Mouse (Mus musculus): ENCODE measurements at regions not wholly inside any gene's neighbourhood (a gene's known extent, or its start where the extent isn't known, plus 50 kb on each side); places are given as distances from the start of the nearest gene placed in this dataset.

- Histone ChIP-seq H3K4me1 (replicated peaks; ENCODE audit: control insufficient read depth, insufficient read depth) (no peaks in the 10 kb centered on the region), H3K27ac (replicated peaks) (no peak overlapping the region), H3K9ac (ENCODE audit: low read length) (no peak overlapping the region), H3K36me3 (ENCODE audit: control insufficient read depth, insufficient read depth, low read length) (no peaks in the 10 kb centered on the region), H3K27me3 (ENCODE audit: control insufficient read depth, insufficient read depth, low read length) (no peaks in the 10 kb centered on the region), H3K4me2 (replicated peaks; ENCODE audit: low read depth) (no peak overlapping the region), H3K9me3 (ENCODE audit: control insufficient read depth, low read length) (no peaks in the 10 kb centered on the region), H3K4me3 (ENCODE audit: low read depth, low read length) (no peak overlapping the region)
- ATAC-seq (ENCODE audit: low FRiP score, low TSS enrichment) = no peak
- 84% methylated on average over 4 of the region's 4 CpGs for WGBS
- no peak for TF ChIP-seq EP300 (optimal IDR thresholded peaks at IDR 0.05)
- DNase-seq (ENCODE audit: low spot score) = no peak
Measured at GRCm38 (mm10) chr13:70198638-70199037, 396.4 kb downstream of the Med10 start.

GRCm38 (mm10) chr13:70199087-70199486 is 396.9 kb downstream of the Med10 start:
- H3K4me3 ChIP-seq (ENCODE audit: low read depth, low read length) = no peak overlapping the region
- DNase-seq (ENCODE audit: low spot score) (no peak), ATAC-seq (ENCODE audit: low FRiP score, low TSS enrichment) (no peak)
- H3K27me3 ChIP-seq (ENCODE audit: control insufficient read depth, insufficient read depth, low read length) = no peaks in the 10 kb centered on the region
- H3K36me3 ChIP-seq (ENCODE audit: control insufficient read depth, insufficient read depth, low read length) = no peaks in the 10 kb centered on the region
- H3K9ac ChIP-seq (ENCODE audit: low read length) = no peak overlapping the region
- no peak overlapping the region for H3K27ac ChIP-seq (replicated peaks)
- H3K4me2 ChIP-seq (replicated peaks; ENCODE audit: low read depth) = no peak overlapping the region
- no peaks in the 10 kb centered on the region for H3K4me1 ChIP-seq (replicated peaks; ENCODE audit: control insufficient read depth, insufficient read depth)
- 68% methylated on average over 1 of the region's 1 CpGs for WGBS
- no peaks in the 10 kb centered on the region for H3K9me3 ChIP-seq (ENCODE audit: control insufficient read depth, low read length)
- no peak for TF ChIP-seq CTCF (IDR thresholded peaks at IDR 0.05; ENCODE audit: low read depth)
- no peak for TF ChIP-seq EP300 (optimal IDR thresholded peaks at IDR 0.05)

GRCm38 (mm10) chr13:70205334-70205733 is 403.1 kb downstream of the Med10 start:
- no peak overlapping the region for H3K27ac ChIP-seq (replicated peaks)
- no peak overlapping the region for H3K9ac ChIP-seq (ENCODE audit: low read length)
- DNase-seq (ENCODE audit: low spot score) (no peak), ATAC-seq (ENCODE audit: low FRiP score, low TSS enrichment) (no peak)
- no peak for TF ChIP-seq CTCF (IDR thresholded peaks at IDR 0.05; ENCODE audit: low read depth)
- TF ChIP-seq EP300 (optimal IDR thresholded peaks at IDR 0.05) = no peak
- H3K27me3 ChIP-seq (ENCODE audit: control insufficient read depth, insufficient read depth, low read length) = no peaks in the 10 kb centered on the region
- no peak overlapping the region for H3K4me2 ChIP-seq (replicated peaks; ENCODE audit: low read depth)
- H3K36me3 ChIP-seq (ENCODE audit: control insufficient read depth, insufficient read depth, low read length) = no peaks in the 10 kb centered on the region
- no peak overlapping the region for H3K4me3 ChIP-seq (ENCODE audit: low read depth, low read length)
- no peaks in the 10 kb centered on the region for H3K9me3 ChIP-seq (ENCODE audit: control insufficient read depth, low read length)
- no peaks in the 10 kb centered on the region for H3K4me1 ChIP-seq (replicated peaks; ENCODE audit: control insufficient read depth, insufficient read depth)
- 60% methylated on average over 7 of the region's 7 CpGs for WGBS

GRCm38 (mm10) chr13:70210158-70210557 is 408.0 kb downstream of the Med10 start:
- Histone ChIP-seq H3K4me1 (replicated peaks; ENCODE audit: control insufficient read depth, insufficient read depth) (no peaks in the 10 kb centered on the region), H3K9ac (ENCODE audit: low read length) (no peak overlapping the region), H3K4me3 (ENCODE audit: low read depth, low read length) (no peak overlapping the region), H3K27me3 (ENCODE audit: control insufficient read depth, insufficient read depth, low read length) (no peaks in the 10 kb centered on the region), H3K9me3 (ENCODE audit: control insufficient read depth, low read length) (no peaks in the 10 kb centered on the region), H3K27ac (replicated peaks) (no peak overlapping the region), H3K4me2 (replicated peaks; ENCODE audit: low read depth) (no peak overlapping the region), H3K36me3 (ENCODE audit: control insufficient read depth, insufficient read depth, low read length) (no peaks in the 10 kb centered on the region)
- ATAC-seq (ENCODE audit: low FRiP score, low TSS enrichment) = no peak
- TF ChIP-seq EP300 (optimal IDR thresholded peaks at IDR 0.05) (no peak), CTCF (IDR thresholded peaks at IDR 0.05; ENCODE audit: low read depth) (no peak)
- no peak for DNase-seq (ENCODE audit: low spot score)
- WGBS = 57% methylated on average over 3 of the region's 3 CpGs

- H3K27me3 ChIP-seq (ENCODE audit: control insufficient read depth, insufficient read depth, low read length) = no peaks in the 10 kb centered on the region
- no peaks in the 10 kb centered on the region for H3K4me1 ChIP-seq (replicated peaks; ENCODE audit: control insufficient read depth, insufficient read depth)
- H3K4me2 ChIP-seq (replicated peaks; ENCODE audit: low read depth) = no peak overlapping the region
- no peaks in the 10 kb centered on the region for H3K36me3 ChIP-seq (ENCODE audit: control insufficient read depth, insufficient read depth, low read length)
- H3K27ac ChIP-seq (replicated peaks) = no peak overlapping the region
- ATAC-seq (ENCODE audit: low FRiP score, low TSS enrichment) (no peak), DNase-seq (ENCODE audit: low spot score) (no peak)
- no peak overlapping the region for H3K9ac ChIP-seq (ENCODE audit: low read length)
- no peak for TF ChIP-seq EP300 (optimal IDR thresholded peaks at IDR 0.05)
- TF ChIP-seq CTCF (IDR thresholded peaks at IDR 0.05; ENCODE audit: low read depth) = no peak
- no peaks in the 10 kb centered on the region for H3K9me3 ChIP-seq (ENCODE audit: control insufficient read depth, low read length)
- no peak overlapping the region for H3K4me3 ChIP-seq (ENCODE audit: low read depth, low read length)
- 68% methylated on average over 3 of the region's 3 CpGs for WGBS
Measured at GRCm38 (mm10) chr13:70213017-70213416, 410.8 kb downstream of the Med10 start.

GRCm38 (mm10) chr13:70213622-70214021 is 411.4 kb downstream of the Med10 start:
- no peak overlapping the region for H3K27ac ChIP-seq (replicated peaks)
- H3K27me3 ChIP-seq (ENCODE audit: control insufficient read depth, insufficient read depth, low read length) = no peaks in the 10 kb centered on the region
- H3K4me2 ChIP-seq (replicated peaks; ENCODE audit: low read depth) = no peak overlapping the region
- DNase-seq (ENCODE audit: low spot score) = no peak
- no peak for TF ChIP-seq EP300 (optimal IDR thresholded peaks at IDR 0.05)
- TF ChIP-seq CTCF (IDR thresholded peaks at IDR 0.05; ENCODE audit: low read depth) = no peak
- whole genome bisulfite sequencing = 78% methylated on average over 2 of the region's 2 CpGs
- H3K4me1 ChIP-seq (replicated peaks; ENCODE audit: control insufficient read depth, insufficient read depth) = no peaks in the 10 kb centered on the region
- no peaks in the 10 kb centered on the region for H3K9me3 ChIP-seq (ENCODE audit: control insufficient read depth, low read length)
- no peak overlapping the region for H3K9ac ChIP-seq (ENCODE audit: low read length)
- ATAC-seq (ENCODE audit: low FRiP score, low TSS enrichment) = no peak
- H3K4me3 ChIP-seq (ENCODE audit: low read depth, low read length) = no peak overlapping the region
- no peaks in the 10 kb centered on the region for H3K36me3 ChIP-seq (ENCODE audit: control insufficient read depth, insufficient read depth, low read length)

Data from stomach, postnatal 0 days (tissue).